Mouse (Mus musculus) ovary, adult 18-20 months (tissue): ENCODE data around the gene Astl.
"Not testable (repeated sequence)": the region's sequence is repeated elsewhere in the genome, so short reads cannot be mapped to it uniquely, and the experiment has no call there.

Source experiments
- DNase-seq: peaks from one replicate; pipeline ENCODE4 v3.0.0; 2022; ENCODE audit warnings: low spot score, mixed read lengths

Gene Astl

DNA sequence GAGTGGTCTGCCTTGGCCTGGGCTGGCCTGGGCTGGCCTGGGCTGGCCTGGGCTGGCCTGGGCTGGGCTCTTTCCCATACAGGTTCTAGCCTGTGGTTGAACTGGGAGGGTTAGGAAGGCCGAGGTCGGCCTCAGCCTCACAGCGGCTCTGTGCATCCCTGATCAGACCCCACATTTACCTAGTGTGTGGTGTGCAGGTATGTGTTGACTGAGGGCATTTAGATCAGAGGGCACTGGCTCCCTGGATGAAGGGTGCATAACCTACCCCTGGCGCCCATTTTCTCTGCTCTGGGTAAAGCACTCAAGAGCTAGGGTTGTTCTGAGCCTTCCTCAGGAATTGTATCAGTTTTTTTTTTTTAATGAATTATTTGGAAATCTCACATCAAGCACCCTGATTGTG, at the start of gene Astl:
Gene Astl (plus strand): TSS at position 224 of the 400 bp plus-strand sequence.
- DNase-seq, result no peak

DNA sequence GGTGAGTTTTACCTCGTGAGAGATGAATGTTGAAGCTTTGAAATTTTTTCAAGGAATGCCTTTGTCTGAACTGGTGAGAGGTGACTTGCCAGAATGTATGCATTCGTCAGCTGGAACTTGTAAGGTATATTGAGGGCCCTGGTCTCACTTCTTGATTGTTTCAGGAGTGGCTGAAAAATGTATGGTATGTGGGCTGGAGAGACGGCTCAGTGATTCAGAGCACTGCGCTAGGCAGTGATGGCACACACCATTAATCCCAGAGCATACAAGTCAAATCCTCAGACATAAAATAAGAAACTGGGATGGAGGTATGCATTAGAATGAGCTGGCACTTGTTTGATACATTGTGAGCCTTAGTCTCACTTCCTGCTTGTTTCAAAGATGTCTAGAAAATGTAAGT, 46.2 kb upstream of the Astl start:
- no peak for DNase-seq

DNA sequence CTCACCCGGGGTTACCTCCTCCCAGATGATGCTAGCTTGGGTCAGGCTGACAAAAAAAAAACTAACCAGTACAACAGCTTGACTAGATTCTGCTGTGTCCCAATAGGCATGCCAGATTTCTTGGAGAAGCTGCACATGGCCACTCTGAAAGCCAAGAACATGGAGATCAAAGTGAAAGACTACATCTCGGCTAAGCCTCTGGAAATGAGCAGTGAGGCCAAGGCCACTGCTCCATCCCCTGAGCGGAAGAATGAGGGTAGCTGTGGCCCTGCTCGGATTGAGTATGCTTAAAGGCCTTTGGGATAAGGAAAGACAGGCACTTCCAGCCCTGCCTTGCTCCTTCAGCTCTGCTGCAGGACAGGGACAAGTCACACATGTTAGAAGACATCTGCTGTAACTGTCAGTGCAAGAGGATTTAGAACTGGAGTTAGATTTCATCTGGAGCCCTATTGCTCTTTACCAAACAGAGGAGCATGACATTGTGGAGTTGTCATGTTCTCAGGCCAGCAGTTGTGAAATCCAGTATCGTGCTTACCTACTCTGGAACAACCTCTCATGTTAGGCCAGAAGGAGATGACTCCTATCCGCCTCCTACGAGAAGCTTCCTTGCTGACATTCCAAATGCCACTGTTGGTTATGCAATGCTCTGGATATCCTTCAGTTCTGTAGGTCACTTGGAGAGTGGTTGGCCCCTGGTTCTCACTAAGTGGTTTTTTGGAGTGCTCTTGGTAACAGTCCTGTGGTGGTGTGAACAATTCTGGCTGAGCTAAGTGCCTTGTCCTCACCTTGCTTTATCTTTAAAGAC, 41.2 kb upstream of the Astl start:
- no peak for DNase-seq

DNA sequence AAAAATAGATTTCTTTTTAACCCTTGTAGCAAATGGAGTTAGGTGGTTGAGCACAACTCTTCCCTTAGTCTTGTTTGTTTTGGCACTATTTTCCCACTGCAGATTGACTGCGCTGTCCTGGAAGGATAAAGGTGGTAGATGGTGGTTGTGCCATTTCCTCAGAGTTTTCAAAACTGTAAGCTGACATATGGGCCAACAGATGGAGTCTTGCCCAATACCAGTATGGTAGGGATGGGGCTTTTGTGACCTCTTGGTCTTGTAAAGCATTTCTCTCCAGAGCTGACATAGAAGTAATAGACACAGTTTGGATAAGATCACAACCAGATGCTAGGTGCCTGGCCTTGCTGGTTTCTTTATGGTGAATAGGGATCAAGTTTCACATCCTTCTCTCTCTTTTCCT, 40.4 kb upstream of the Astl start:
- no peak for DNase-seq

DNA sequence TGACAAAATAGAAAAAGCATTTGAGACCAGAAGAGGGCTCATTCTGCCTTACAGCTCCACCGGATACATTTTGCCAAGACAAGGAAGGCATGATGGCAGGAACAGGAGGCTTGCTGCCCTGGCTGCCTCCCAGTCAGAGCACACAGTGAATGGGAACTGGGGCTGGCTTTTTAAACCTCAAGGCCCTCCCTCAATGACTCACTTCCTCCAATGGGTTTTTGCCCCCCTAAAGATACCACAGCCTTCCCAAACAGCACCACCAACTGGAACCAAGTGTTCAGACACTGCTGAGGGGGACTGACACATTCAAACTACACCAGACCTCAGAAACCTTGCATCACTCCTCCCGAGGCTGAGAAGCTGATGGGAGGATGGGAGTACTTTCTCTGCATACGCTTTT, 37.7 kb upstream of the Astl start:
- no peak for DNase-seq

DNA sequence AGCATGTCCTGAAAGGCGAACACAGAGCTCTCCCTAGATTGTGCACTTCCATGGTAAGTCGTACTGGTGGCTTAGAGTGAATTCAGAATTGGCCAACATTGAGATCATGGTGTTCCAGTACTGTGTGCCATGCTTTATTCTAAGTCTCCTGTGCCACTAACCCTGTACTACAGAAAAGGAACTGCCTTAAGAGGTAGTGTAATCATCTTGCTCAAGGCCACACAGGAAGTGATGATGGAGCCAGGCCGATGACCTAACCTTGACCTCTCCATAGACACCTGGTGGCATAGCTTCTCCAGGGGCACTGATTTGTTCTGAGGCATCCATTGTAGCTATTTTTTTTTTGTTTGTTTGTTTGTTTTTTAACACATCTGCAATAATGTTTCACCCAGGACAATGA, 36.6 kb upstream of the Astl start:
- DNase-seq, result no peak

DNA sequence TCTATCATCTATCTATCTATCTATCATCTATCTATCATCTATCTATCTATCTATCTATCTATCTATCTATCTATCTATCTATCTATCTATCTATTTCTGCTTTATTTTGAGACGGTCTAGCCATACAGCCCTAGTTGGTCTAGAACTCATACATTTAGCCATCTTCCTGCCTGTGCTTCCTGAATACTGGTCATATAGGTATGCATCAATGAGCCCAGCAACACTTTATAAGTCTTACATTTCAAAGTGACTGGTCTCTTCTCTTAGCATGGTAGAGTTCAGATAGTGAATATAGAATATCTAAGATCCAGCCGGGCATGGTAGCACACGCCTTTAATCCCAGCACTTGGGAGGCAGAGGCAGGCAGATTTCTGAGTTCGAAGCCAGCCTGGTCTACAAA, 34.2 kb upstream of the Astl start:
- DNase-seq, result not testable (repeated sequence)

DNA sequence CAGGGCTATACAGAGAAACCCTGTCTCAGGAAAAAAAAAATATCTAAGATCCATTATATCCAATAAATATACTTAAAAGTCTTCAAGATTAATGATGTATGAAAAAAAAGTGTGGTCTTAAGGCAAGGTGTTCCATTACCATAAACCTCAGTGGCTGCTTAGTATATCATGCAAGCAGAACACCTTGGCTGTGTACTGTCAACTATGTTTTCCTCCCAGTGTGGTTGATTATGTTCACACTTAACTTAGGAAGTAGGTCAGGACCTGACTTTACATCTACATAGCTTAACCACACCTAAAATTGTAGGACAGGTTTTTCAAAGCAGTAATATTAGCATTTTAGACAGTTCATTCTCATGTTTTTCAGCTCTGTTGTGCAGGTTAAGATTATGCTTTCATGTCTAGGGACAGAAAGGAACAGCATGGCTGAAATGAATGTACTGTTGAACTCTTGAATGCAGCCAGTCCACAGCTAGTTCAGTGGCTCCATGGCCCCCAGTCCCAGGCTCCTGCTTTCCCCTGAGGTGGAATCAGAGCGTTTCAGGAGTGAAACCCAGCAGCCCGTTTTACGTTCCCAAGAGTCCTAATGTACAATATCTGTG, 33.7 kb upstream of the Astl start:
- no peak for DNase-seq

DNA sequence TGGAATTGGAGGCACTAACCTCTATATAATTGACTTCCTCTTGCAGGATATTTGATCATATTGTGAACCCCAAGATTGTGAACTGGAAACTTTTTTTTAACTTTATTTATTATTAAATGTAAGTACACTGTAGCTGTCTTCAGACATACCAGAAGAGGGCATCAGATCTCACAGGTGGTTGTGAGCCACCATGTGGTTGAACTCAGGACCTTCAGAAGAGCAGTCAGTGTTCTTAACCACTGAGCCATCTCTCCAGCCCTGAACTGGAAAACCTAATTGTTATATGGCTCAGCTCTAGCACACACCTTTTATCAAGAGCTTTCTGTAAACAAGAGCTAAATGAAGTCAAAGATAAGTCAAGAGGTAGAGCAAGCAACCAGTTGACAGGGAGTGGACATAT, 32.3 kb upstream of the Astl start:
- DNase-seq, result no peak

DNA sequence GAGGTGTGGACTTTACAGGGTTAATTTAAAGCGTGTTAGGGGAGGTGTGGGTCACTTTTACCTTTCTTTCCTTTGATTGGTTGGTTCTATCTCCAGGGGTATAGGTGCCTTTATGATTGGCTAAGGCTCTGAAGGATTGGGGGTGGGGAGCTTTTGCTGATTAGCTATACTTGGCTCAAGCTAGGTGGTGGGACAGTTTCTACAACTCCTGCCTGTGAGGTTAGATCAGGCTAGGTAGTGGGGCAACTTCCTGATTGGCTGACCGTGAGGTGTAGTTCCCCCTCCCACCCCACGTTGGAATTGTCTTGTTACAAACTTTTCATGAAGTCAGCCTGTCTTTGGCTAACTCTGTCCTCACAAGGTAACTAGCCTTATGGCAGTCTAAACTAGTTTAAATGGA, 31.3 kb upstream of the Astl start:
- DNase-seq, result no peak

DNA sequence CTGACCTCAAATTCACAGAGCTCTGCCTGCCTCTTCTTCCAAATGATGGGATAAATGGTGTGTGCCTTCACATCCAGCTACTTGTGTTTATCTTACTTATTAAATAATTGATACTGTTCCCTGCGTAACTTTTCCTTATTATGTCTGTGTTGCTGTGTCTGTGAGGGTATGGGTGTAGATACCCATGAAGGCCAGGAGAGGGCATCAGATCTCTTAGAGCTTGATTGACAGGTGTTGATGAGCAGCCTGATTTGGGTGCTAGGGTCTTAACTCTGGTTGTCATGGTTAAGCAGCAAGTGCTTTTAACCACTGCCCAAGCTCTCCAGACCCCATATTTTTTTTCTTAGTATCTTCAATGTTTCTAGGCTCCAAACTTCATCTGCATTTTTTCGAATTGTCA, 29.8 kb upstream of the Astl start:
- no peak for DNase-seq

DNA sequence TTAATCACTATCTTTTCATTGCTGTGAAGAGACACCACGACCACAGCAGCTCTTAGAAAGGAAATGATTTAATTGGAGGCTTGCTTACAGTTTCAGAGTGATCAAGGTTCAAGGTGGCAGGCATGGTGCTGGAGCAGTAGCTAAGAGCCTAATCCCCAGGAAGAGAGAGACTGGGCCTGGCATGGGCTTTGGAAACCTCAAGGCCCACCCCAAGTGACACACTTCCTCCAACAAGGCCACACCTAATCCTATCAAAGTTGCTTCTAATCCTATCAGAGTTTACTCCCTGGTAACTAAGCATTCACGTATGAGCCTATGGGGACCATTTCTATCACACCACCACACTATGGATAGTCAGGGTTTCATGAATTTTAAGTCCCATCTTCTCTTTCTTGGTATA, 28.2 kb upstream of the Astl start:
- DNase-seq, result no peak

DNA sequence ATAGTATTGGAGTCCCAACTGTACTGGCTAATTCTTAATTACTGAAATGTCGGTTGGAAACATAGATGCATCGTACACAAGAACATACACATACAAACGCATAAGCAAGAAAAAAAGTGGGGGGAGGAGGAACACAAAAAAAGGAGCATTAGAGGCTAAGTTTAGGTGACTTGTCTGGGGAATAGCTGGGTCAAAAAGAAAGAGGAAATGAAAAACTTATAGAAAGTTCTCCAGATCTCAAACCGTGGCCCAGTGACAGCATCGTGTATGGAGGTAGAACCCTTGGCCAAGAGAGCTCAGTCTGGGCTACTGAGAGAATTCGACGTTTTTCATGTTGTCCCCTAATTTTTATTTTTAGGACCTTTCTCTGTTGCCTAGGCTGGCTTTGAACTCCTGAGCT, 27.8 kb upstream of the Astl start:
- DNase-seq, result no peak

DNA sequence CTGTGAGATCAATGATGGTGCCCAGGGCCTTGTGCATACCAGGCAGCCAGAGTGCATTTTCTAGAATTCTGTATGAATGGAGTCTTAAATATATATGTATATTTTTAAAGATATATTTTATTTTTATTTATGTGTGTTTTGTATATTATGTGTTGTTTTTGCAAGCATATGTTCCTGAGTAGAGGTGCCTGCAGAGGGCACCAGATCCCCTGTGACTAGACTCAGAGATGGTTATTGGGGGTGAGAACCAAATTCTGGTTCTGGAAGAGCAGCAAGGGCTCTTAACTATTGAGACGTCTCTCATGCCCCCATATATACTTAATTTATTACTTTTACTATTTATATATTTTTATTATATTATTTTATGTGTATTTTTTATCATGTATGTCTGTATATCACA, 27.2 kb upstream of the Astl start:
- DNase-seq, result no peak

DNA sequence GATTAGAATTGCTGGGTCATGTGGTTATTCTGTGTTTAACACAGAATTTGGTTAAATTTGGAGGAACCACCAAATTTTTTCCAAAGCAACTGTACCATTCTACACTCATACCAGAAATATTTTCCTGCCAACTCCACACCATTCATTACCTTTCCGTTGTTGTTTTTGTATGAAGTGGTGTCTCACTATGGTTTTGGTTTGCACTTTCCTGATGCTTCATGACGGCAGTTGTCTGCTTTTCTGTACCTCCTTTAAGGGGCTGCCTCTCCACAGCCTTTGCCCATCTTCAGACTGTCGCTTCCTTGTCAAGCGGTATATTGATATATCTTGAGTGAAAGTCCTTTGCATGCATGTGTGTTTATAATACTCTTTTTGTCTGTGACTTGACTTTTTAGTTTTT, 25.6 kb upstream of the Astl start:
- DNase-seq, result no peak

DNA sequence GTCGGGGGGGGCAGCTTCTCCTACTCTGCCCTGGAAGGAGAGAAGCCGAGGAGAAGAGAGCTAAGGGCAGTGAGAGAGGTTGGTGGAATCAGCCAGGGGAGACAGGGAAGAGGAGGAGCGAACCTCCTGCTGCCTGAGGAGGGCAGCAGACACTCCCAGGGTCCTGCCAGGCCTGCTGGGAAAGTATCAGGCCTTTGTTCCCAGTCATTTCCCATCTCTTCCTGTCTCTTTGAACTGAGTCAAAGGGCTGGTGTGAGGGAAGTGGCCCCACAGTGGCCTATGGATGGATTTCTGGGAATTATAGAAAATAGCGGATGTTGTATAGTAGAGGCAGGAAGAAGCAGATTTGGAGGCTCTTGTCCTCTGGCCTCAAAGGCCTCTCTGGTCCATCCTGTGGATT, 24.6 kb upstream of the Astl start:
- DNase-seq, result no peak

DNA sequence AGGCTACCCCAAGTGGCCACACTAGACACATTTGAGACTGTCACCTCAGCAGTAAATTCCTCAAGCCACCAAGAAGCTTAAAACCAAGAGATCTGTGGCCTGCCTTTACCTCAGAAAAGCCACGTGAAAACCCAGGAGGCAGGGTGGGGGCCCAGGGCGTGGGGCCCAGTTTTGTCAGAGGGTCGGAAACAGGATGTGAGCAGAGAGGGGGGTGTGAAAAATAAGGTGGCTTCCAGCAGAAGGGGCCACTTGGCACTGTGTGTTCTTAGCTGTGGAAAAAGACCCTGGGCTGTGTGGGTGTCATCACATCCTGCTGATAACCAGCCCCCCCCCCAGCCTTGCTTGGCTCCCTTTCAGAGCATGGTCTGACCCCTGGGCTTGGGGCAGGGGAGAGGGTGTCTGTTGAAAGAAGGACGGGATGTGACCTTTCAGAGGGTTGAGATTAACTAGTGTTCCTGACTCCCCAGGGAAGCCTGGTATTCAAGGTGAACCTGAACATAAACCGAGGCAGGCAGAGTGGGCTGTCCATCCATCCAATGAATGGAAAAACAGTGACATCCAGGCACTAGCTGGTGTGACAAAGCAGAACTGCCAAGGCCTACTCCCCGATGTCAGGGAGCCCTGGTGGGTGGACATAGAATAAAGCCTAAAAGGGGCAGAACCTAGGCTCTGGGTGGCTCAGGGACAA, 23.8 kb upstream of the Astl start:
- DNase-seq, result no peak

DNA sequence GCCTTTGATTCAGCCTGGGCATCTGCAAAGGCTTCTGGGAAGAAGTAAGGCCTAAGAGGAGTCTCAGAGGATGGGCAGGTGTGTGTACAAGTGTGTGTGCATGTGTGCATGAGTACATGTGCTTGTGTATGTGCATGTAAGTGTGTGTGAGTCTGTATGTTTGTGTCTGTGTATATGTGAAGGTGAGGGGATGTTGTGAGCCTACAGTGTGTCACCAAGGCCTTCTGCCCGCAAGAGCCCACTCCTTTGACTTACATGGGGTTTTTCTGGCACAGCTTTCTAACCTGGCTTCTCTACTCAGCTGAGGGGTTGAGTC, 23.3 kb upstream of the Astl start:
- no peak for DNase-seq

DNA sequence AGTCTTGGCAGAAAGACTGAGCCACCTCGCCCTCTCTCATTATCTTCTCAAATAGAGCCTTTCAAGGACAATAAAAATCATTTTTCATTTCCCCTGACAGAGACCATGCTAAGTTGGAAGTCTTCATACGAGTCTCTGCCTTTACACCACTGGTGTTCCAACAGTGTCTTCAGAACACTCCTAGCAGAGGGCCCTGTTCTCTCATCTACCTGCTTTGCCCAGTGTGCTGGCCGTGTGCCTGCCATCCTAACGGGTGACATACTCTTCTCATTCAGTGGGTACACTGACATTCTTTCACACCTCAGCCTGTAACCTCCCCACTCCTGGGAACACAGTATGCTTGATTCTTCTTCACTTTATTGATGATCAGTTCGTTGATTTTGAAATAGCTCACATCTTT, 22.0 kb upstream of the Astl start:
- no peak for DNase-seq

DNA sequence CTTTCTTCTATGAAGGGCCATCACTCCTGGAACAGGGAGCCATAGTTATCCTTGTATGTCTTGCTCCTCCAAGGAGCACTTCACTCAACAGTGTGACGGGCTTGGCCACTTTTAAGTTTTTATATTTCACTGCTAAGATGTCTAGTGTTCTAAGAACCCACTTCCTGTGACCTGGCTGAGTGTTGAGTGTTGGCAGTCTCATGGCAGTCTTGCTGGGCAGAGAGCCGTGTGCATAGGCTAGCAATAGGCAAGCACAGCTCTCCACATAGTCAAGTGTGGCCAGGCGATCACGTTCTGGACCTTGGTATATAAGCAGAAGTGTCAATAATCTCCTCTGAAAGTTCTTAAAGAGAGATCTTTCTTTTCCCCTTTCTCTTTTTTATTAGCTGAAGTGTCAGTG, 20.3 kb upstream of the Astl start:
- DNase-seq, result no peak

DNA sequence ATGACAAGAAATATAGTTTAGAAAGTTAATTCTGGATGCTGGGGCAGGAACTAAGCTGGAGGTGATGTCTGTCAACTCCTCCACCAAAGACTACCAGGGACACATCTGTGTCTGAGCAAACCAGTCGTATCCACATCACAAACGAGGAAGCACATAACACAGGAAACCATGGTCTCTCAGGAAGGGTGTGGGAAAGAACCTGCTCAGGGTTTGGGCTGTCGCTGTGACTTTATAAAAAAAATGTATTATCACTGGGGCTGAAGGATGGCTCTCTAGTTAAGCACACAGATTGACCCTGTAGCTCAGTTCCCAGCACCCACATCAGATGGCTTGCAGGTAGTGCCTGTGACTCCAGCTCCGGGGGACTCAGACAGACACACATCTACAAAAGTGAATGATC, 19.4 kb upstream of the Astl start:
- DNase-seq, result no peak

DNA sequence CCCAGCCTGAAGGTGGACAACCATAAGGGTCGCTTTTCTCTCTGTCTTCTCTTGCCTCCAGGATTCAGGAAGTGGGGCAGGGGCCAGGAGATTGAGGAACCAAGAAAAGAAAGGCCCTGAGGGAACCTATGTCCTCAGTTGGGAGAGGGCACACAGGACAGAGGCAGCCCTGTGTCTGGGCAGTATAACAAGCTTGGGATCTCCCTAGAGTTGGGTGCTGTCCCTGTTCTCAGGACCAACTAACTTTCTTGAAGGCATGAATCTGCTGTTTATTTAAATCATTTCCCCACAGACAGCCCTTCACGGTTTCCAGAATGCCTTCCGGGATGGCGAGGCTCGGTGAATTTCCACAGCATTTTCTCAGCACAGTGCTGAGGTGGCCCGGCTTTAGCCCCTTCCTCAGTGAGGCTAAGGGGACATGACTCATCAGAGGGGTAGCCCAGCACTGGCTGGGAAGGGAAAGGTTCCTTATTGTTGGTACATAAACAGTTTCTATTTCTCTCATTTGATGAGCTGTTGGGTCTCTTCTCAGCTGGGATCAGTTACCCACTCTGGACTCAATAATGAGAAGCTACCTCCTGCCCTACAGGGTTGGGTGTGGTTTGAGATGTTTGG, 15.7 kb upstream of the Astl start:
- no peak for DNase-seq

DNA sequence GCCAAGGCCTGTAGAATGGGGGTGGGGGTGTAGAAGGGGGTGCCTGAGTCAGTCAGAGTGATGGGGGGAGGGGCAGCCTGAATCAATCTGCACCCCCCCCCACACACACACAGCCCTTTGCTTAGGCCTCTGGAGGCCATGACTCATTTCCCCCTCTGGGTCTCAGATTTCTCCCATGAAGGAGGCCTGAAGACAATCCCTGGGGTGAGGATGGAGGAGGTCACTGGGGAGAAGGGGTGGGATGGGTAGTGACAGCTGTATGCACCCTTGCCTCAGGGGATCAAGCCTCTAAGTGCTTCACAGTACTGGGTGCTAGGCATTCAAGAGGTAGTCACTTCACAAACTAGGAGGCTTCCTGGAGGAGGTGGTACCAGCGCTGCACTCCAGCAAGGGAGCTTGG, 14.8 kb upstream of the Astl start:
- DNase-seq, result no peak
